Mouse (Mus musculus) heart, postnatal 0 days (tissue): ENCODE results near the gene Kmo. TPM values are rescaled to one million over a fixed set of nuclear protein-coding genes. Genes with fewer than 3 reads are reported as not detected.

ENCODE experiments used
- ATAC-seq: fragments of 200-750 bp; cut with Nextera tagmentation; 2 replicates; pipeline ENCODE4 v1.8.0; 2017; ENCODE audit warnings: low read depth, moderate number of reproducible peaks, moderate library complexity; ENCODE audit not compliant: insufficient read depth
- DNase-seq: peaks from one replicate; pipeline ENCODE4 v3.0.0-alpha.2; 2016; ENCODE audit warnings: low spot score
- H3K27ac ChIP-seq: fragments of 300-500 bp; sonication (generic); 2 replicates; pipeline ENCODE4 v1.5.1; 2014; ENCODE audit warnings: low read depth, mild to moderate bottlenecking
- H3K27me3 ChIP-seq: fragments of 300-500 bp; sonication (generic); 2 replicates; pipeline ENCODE4 v1.6.1; 2014; ENCODE audit warnings: low read length, mixed read lengths; ENCODE audit not compliant: control insufficient read depth, insufficient read depth
- H3K36me3 ChIP-seq: fragments of 300-500 bp; sonication (generic); replicated peaks from 2 replicates; pipeline ENCODE4 v1.6.1; 2014; ENCODE audit warnings: low read length, mixed read lengths; ENCODE audit not compliant: control insufficient read depth, insufficient read depth
- H3K4me1 ChIP-seq: fragments of 300-500 bp; sonication (generic); 2 replicates; pipeline ENCODE4 v1.6.1; 2014; ENCODE audit warnings: antibody characterized with exemption; ENCODE audit not compliant: control insufficient read depth, insufficient read depth
- H3K4me2 ChIP-seq: fragments of 300-500 bp; sonication (generic); 2 replicates; pipeline ENCODE4 v1.6.1; 2014; ENCODE audit warnings: low read depth, mild to moderate bottlenecking, low read length, moderate library complexity
- H3K4me3 ChIP-seq: fragments of 300-500 bp; sonication (generic); 2 replicates; pipeline ENCODE4 v1.5.1; 2014; ENCODE audit warnings: low read depth, low read length
- H3K9ac ChIP-seq: fragments of 300-500 bp; sonication (generic); replicated peaks from 2 replicates; pipeline ENCODE4 v1.6.1; 2014; ENCODE audit warnings: low read depth, low read length, mixed read lengths
- H3K9me3 ChIP-seq: fragments of 300-500 bp; sonication (generic); replicated peaks from 2 replicates; pipeline ENCODE4 v1.6.1; 2016; ENCODE audit warnings: low read length; ENCODE audit not compliant: control insufficient read depth
- CTCF ChIP-seq: IDR thresholded peaks from 2 replicates; pipeline ENCODE4 v1.5.1; 2016; ENCODE audit warnings: antibody characterized with exemption, control low read depth, low read depth
- EP300 ChIP-seq: IDR thresholded peaks from 2 replicates; pipeline ENCODE4 v1.6.1; 2016; ENCODE audit warnings: antibody characterized with exemption, low read depth
- WGBS: fragments of 180-500 bp; shearing (Covaris S2); extraction: QIAGEN DNeasy Blood & Tissue Kit; methylation state at CpG from one replicate; pipeline ENCODE4 v1.1.7; 2014; 5-methylcytosine and 5-hydroxymethylcytosine counted together
- polyA plus RNA-seq: library from polyadenylated mRNA; unstranded; fragments of >200 nt; fragmentation: Nextera tagmentation; extraction: Ambion mirVana; gene quantifications from 2 replicates; pipeline ENCODE4 v1.2.1, GENCODE M21; 2015
- total RNA-seq: library from RNA; depleted of rRNA; stranded (reverse); fragments of >200 nt; gene quantifications from 2 replicates; pipeline ENCODE4 v1.2.3, GENCODE M21; 2014; ENCODE audit warnings: low replicate concordance

The Kmo gene
- total and polyA plus RNA-seq, 2 experiments from 2014 or later = 0.03 TPM; not detected in 1

- Histone ChIP-seq H3K36me3 (no peaks in the 10 kb centered on the region), H3K4me3 (no peak overlapping the region), H3K4me2 (no peak overlapping the region), H3K4me1 (no peaks in the 10 kb centered on the region), H3K9ac (no peak overlapping the region), H3K27ac (no peak overlapping the region), H3K9me3 (no peaks in the 10 kb centered on the region), H3K27me3 (no peaks in the 10 kb centered on the region)
- ATAC-seq = no peak
- no peak for DNase-seq
- TF ChIP-seq CTCF (no peak), EP300 (no peak)
- WGBS = 84% methylated on average over 3 of the region's 3 CpGs
Observed at GRCm38 (mm10) chr1:175669456-175669855, 49.3 kb downstream of the Kmo start.

GRCm38 (mm10) chr1:175670042-175670441 is 49.9 kb downstream of the Kmo start:
- no peak for DNase-seq
- H3K4me2 ChIP-seq = no peak overlapping the region
- no peaks in the 10 kb centered on the region for H3K4me1 ChIP-seq
- H3K9ac ChIP-seq = no peak overlapping the region
- no peaks in the 10 kb centered on the region for H3K36me3 ChIP-seq
- H3K4me3 ChIP-seq = no peak overlapping the region
- H3K9me3 ChIP-seq = no peaks in the 10 kb centered on the region
- no peak for ATAC-seq
- no peaks in the 10 kb centered on the region for H3K27me3 ChIP-seq
- no peak overlapping the region for H3K27ac ChIP-seq
- no peak for TF ChIP-seq EP300
- TF ChIP-seq CTCF = no peak
- WGBS = 82% methylated on average over 7 of the region's 7 CpGs

- Histone ChIP-seq H3K9me3 (no peaks in the 10 kb centered on the region), H3K36me3 (no peaks in the 10 kb centered on the region), H3K4me3 (no peak overlapping the region), H3K27ac (no peak overlapping the region), H3K9ac (no peak overlapping the region), H3K4me2 (no peak overlapping the region), H3K4me1 (no peaks in the 10 kb centered on the region), H3K27me3 (no peaks in the 10 kb centered on the region)
- WGBS = 7% methylated on average over 1 of the region's 1 CpGs
- TF ChIP-seq CTCF (peak; percentile 49), EP300 (no peak)
- DNase-seq = no peak
- no peak for ATAC-seq
Observed at GRCm38 (mm10) chr1:175671626-175672025, 51.4 kb downstream of the Kmo start.

GRCm38 (mm10) chr1:175673563-175674325 is 53.6 kb downstream of the Kmo start:
- no peaks in the 10 kb centered on the region for H3K36me3 ChIP-seq
- H3K9me3 ChIP-seq = no peaks in the 10 kb centered on the region
- no peaks in the 10 kb centered on the region for H3K27me3 ChIP-seq
- H3K27ac ChIP-seq = no peak overlapping the region
- TF ChIP-seq CTCF (no peak), EP300 (no peak)
- DNase-seq = no peak
- H3K4me3 ChIP-seq = no peak overlapping the region
- ATAC-seq = no peak
- H3K4me2 ChIP-seq = no peak overlapping the region
- no peaks in the 10 kb centered on the region for H3K4me1 ChIP-seq
- 78% methylated on average over 7 of the region's 7 CpGs for WGBS
- H3K9ac ChIP-seq = no peak overlapping the region

- WGBS = 65% methylated on average over 6 of the region's 6 CpGs
- Histone ChIP-seq H3K36me3 (no peaks in the 10 kb centered on the region), H3K4me3 (no peak overlapping the region), H3K4me2 (no peak overlapping the region), H3K9me3 (no peaks in the 10 kb centered on the region), H3K4me1 (no peaks in the 10 kb centered on the region), H3K27ac (no peak overlapping the region), H3K27me3 (no peaks in the 10 kb centered on the region), H3K9ac (no peak overlapping the region)
- TF ChIP-seq CTCF (no peak), EP300 (no peak)
- DNase-seq = no peak
- ATAC-seq = no peak
Observed at GRCm38 (mm10) chr1:175675116-175675515, 54.9 kb downstream of the Kmo start.

GRCm38 (mm10) chr1:175677459-175677858 is 57.3 kb downstream of the Kmo start:
- Histone ChIP-seq H3K9ac (no peak overlapping the region), H3K4me3 (no peak overlapping the region), H3K36me3 (no peaks in the 10 kb centered on the region), H3K27me3 (no peaks in the 10 kb centered on the region), H3K4me1 (no peaks in the 10 kb centered on the region), H3K27ac (no peak overlapping the region), H3K4me2 (no peak overlapping the region), H3K9me3 (no peaks in the 10 kb centered on the region)
- ATAC-seq = no peak
- DNase-seq = no peak
- 54% methylated on average over 6 of the region's 6 CpGs for WGBS
- no peak for TF ChIP-seq EP300
- TF ChIP-seq CTCF = no peak
